Mouse (Mus musculus) R1 (cell line): ENCODE results near the gene Atp13a5.

Experiments used
- DNase-seq: peaks from one replicate; pipeline ENCODE4 v3.0.0-alpha.2; 2018; ENCODE audit warnings: low read depth, low spot score

The Atp13a5 gene

GRCm38 (mm10) chr16:29378458-29378857, at the start of gene Atp13a5:
TSS of gene Atp13a5 (minus strand) at chr16:29378732.
- no peak for DNase-seq

DNA sequence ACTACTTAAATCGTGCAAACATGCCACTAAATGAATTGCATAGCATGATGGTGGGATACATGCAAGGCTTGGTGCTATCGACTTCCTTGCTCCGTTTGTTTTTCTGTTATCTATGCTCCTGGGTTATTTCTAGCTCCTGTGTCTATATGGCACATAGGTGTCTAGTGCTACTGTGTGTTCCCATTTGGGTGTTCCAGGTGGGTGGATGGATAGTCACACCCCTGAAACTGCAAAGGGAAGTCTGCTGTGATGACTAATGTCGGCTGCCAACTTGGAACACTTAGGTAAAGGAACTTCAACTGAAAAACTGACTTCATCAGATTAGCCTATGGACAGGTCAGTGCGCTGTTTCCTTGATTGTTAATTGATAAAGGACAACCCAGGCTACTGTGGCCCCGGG, 36.3 kb upstream of the Atp13a5 start:
- DNase-seq, result no peak

GRCm38 (mm10) chr16:29407319-29407718, 28.8 kb upstream of the Atp13a5 start:
- DNase-seq, result no peak

DNA sequence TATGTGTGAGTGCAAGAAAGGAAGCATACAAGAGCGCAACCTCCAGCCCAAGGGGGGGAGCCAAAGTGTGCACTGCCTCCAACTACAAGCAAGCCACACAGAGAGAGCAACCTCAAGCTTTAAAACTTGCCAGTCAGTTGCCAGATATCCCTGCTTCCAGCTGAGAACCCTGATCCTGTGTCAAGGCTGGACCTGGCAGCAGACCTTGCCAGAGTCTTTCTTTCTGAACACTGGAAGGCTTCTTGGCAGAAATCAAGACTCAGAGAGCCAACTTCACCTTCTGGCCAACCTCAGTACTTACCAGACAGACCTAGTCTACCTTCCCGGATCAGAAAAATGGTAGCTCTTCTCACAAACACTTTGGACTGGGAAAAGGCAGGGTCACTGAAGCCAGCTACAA, 20.5 kb upstream of the Atp13a5 start:
- DNase-seq, result no peak

GRCm38 (mm10) chr16:29384781-29385180, 6.2 kb upstream of the Atp13a5 start:
- no peak for DNase-seq

DNA sequence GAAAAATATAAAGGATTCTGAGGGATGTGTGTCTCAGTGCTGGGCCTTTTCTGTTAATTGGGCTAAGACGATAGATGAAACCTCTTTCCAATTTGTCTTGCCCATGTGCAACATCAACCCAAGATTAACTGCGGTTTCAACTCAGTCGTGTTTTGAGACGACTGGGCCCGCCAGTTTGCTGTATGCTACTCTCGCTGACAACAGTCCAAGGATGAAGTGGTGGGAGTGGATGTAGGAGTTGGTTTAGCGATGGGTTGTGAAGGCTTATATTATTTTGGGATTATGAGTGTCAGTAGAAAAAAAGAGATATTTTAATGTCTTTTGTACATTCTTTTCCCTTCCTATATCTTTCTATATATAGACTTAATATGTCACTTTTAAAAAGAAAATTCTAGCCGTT, 3.9 kb downstream of the Atp13a5 start:
- DNase-seq, result no peak

DNA sequence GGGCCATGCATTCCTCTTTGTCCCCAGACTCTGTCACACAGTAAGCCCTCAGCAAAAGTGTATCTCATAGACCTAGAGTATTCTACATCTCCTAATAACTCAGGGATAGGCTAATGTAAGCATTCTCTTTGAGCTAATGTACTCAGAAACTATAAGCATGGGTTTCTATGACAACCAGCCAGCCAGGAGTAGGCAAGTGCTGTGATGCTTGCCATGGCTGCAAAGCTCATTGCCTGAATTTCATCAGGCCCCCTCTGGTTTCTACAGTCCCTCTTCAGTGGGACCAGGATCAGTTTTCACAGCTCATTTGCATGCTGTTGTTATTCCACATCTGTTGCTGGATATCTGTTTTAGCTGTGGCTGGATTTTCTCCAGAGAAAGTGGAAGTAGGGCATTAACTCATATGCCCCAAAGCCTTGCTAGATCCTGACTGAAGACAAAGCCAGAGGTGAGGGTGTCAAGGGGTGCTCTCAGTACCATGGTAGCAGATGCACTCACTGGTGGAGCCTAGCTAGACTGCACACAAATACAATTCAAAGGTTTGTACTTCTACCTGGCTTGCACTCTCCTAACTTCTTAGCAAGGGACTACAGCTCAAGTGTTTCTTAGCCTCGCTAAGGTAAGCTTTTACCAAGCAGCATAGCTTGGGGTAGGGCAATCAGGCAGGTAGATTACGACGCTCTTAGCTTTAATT, 47.0 kb downstream of the Atp13a5 start:
- no peak for DNase-seq

- no peak for DNase-seq
Measured at GRCm38 (mm10) chr16:29330948-29331347, 47.6 kb downstream of the Atp13a5 start.

DNA sequence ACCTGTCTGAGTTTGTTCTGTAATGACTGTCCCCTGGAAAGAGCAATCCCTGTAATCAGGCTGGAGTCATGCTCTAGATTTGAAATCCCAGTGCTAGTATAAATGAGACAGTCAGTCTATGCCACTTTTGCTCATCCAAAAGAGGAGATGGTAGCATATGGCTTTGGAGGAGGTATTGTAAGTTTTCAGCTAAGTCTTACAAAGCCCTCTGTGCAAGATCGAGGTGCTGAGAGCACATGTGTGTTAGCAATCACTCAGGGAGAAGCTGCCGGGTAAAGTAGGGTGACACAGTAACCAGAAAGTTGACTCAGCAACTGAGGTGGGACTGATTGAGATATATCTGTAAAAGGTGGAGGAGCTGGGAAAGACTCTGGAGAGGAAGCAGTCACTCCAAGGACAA, 49.3 kb downstream of the Atp13a5 start:
- no peak for DNase-seq

- DNase-seq, result no peak
Measured at GRCm38 (mm10) chr16:29327910-29328309, 50.6 kb downstream of the Atp13a5 start.

- no peak for DNase-seq
Measured at GRCm38 (mm10) chr16:29325233-29325919, 53.2 kb downstream of the Atp13a5 start.

- DNase-seq, result no peak
Measured at GRCm38 (mm10) chr16:29320717-29321116, 57.8 kb downstream of the Atp13a5 start.

DNA sequence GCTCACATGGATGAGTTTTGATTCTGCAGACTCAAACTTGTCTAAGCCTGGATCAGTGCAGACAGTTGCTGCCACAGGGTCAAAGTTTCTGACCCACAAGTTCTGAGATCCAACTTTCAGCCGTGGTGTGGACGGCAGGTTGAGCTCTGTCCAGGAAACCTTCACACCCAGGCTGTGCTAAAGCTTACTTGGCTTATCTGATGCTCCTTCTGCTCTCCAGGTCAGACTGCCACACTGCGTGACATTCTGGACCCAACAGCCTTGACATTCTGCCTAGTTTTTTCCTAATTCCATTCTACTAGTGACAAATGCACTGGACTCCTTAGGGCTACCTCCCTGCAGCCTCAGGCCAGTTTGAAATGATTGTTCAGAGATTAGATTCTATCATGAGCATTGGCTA, 63.1 kb downstream of the Atp13a5 start:
- DNase-seq, result no peak

GRCm38 (mm10) chr16:29314991-29315390, 63.5 kb downstream of the Atp13a5 start:
- DNase-seq, result no peak

DNA sequence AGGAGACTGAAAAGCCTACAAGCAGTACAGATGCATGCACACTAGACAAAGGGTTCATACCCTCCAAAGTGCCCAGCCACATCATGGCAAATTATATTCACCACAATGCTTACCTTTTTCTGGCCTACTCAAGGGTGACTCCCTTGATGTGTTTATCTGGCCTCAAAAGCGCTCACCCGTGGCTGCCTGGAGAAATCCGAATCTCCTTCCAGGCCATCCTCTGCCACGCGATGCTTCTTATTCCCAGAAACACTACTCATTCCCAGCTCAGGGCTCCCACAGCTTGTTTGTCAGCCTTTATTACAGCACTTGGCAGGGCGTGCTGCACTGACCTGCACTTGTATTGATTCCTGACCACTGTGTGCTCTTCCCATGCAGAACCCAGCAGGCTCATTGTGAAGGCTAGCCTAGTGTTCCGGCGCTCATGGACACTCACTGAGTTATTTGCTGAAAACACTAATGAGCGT, 80.9 kb downstream of the Atp13a5 start:
- DNase-seq, result no peak

- DNase-seq, result no peak
Measured at GRCm38 (mm10) chr16:29280691-29281090, 97.8 kb downstream of the Atp13a5 start.

DNA sequence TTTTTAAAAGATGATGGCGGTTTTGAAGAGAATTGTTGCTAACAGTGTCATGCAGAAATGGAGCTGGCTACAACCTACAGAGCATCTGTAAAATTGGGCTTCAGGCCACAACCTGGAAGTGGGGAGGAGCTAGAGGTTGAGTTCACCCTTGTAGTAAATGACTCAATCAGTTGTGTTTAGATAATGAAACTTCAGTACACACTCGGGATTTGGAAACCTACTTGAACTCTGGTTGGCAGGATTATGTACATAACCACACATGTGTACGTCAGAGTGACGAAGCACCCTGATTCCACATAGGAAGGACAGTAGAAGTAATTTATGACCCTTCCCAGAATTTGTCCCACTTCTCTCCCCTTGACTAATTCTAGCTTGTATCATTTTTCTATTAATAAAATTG, 124.2 kb downstream of the Atp13a5 start:
- no peak for DNase-seq

DNA sequence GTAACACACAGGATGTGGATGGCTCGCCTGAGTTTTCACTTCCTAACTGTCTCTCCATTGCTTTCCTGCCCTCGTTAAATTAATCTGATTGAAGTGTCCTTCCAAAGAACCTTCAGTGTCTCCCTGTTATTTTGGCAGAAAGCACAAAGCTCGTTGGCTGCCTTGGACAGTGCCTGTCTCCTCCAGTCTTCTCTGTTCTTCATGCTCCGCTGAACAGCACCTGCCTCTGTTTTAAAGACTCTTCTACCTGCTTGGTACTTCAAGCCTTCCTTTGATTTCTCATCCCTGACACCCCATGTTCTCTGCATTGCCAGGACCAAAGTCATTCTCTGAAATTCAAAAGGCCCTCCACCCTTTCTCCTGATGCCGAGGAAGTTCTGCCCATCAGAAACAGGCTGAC, 142.6 kb downstream of the Atp13a5 start:
- DNase-seq, result no peak

GRCm38 (mm10) chr16:29216395-29217295, 161.9 kb downstream of the Atp13a5 start:
- DNase-seq, result peak; percentile 54

- peak; percentile 44 for DNase-seq
Measured at GRCm38 (mm10) chr16:29209605-29210411, 168.7 kb downstream of the Atp13a5 start, which contains the start of gene Hrasls. TSS of gene Hrasls (plus strand) at chr16:29209695.

- DNase-seq, result no peak
Measured at GRCm38 (mm10) chr16:29208841-29209240, 169.7 kb downstream of the Atp13a5 start.
